Mouse (Mus musculus) right cerebral cortex, postnatal 10 days (tissue): ENCODE data around the gene Nmd3.

Source experiments
- DNase-seq, 2 experiments: peaks; one replicate each; pipeline ENCODE4 v3.0.0; 2021; ENCODE audit warnings: low spot score in 2 of 2

Nmd3 gene

GRCm38 (mm10) chr3:69763630-69764565, 42.1 kb downstream of the Nmd3 start:
- DNase-seq: no peak

- no peak for DNase-seq
These were observed 43.4 kb downstream of the Nmd3 start for GRCm38 (mm10) chr3:69765206-69765605.

GRCm38 (mm10) chr3:69769150-69769549, 47.4 kb downstream of the Nmd3 start:
- no peak for DNase-seq

GRCm38 (mm10) chr3:69773356-69773755, 51.6 kb downstream of the Nmd3 start:
- no peak for DNase-seq

- no peak for DNase-seq
These were observed 57.5 kb downstream of the Nmd3 start for GRCm38 (mm10) chr3:69779246-69779796.

GRCm38 (mm10) chr3:69792823-69793417, 71.1 kb downstream of the Nmd3 start:
- DNase-seq: no peak

- peak in 1 of 2 experiments; percentile 22 for DNase-seq
These were observed 75.7 kb downstream of the Nmd3 start for GRCm38 (mm10) chr3:69797533-69797932.

GRCm38 (mm10) chr3:69797969-69798368, 76.2 kb downstream of the Nmd3 start:
- no peak for DNase-seq

- DNase-seq: no peak
These were observed 77.3 kb downstream of the Nmd3 start for GRCm38 (mm10) chr3:69799096-69799495.

- no peak for DNase-seq
These were observed 79.1 kb downstream of the Nmd3 start for GRCm38 (mm10) chr3:69800829-69801384.

GRCm38 (mm10) chr3:69803137-69803536, 81.4 kb downstream of the Nmd3 start:
- DNase-seq: no peak
